Mouse (Mus musculus): Measurements from ENCODE around the gene Ncam1.

Ncam1 gene

DNA sequence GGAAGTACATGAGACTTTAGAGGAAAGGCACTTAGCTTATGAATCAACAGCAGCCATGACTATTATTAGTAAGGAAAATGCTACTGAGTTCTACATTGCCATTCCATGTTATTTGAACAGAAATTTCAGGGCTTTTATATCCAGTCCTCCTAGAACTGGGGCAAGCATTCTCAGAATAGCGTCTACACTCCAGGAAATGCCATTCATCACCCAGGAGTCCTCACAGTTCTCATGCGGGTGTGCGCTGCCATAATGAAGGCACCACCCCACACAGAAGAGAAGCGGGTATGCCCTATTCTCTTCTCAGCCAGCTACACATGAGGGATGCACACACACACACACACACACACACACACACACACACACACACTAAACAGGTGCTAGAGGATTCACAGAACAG is 43.5 kb downstream of the Ncam1 start:
- no peak for DNase-seq (ENCODE audit: extremely low spot score)

DNA sequence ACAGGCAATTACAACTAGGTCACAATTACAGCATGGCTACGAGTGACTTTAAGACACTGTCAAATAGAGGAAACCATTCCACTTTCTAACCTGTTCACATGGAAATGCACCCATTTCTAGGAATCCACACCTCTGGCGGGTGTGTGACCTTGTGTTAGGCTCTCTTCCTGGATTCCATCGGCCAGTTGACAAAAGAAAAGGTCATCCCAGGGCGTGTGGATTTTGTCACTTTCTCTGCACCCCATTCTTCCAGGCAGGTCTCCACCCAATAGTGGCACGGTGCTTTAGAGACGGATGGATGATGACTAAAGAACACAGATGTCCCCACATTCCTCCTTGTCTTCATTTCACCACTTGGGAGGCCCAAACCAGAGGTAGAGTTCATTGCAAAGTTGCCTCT is 47.3 kb downstream of the Ncam1 start:
- DNase-seq (ENCODE audit: extremely low spot score): no peak

DNA sequence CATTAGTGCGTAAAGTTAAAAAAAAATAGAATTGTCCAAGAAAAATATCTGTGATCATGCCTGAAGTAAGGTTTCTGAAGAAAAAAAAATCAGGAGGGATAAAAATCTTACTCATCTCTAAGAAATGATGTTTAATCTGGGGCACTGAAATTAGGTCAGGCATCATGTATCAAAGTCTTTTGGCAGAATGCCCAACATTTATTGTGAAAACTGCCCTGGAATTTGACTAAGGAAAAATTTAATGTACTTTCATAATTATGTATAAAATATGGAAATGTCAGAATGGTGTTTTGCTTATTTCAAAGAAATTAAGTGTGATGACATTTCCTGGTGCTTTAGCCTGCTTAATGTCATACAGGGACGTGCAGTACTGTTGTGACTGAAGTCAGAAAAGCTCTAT is 52.5 kb downstream of the Ncam1 start:
- no peak for DNase-seq (ENCODE audit: extremely low spot score)

DNA sequence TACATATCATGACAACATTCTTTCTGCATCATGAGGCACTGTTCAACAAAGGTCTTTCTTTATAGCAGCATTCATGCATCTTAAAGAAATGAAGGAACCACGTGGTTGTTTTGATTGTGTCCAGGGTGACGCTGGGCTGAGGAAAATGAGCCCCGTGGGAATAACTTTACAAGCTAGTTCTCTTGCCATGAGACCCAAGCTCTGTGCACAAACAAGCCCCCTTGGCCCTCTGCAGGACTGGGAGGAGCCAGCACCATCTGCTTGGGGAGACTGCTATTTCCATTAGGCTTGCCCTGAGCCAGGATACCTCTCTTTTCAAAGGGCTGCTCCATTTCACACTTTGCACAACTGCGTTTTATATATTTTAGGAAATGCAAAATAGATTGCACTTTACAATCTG is 53.0 kb downstream of the Ncam1 start:
- peak; percentile 25 for DNase-seq (ENCODE audit: extremely low spot score)

GRCm38 (mm10) chr9:49744286-49744685 is 54.4 kb downstream of the Ncam1 start:
- DNase-seq (ENCODE audit: extremely low spot score): no peak

DNA sequence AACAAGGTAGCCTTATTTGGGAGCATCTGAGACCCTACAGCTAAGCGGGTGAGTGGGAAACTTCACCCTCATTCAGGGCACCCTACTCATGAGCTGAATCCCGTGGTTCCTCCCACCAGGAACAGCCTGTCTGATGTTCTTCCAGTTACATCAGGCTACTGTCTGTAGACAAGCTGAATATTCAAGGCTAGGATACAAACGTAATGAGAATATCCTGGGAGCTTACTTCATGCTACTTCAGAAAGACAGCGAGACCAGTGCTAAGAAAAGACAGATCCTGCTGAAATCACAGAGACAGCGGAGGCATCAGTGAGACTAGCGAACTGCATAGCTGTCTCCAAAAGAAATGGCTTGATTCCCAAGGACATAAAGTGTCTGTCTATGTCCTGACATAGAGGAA is 58.8 kb downstream of the Ncam1 start:
- DNase-seq (ENCODE audit: extremely low spot score): no peak

DNA sequence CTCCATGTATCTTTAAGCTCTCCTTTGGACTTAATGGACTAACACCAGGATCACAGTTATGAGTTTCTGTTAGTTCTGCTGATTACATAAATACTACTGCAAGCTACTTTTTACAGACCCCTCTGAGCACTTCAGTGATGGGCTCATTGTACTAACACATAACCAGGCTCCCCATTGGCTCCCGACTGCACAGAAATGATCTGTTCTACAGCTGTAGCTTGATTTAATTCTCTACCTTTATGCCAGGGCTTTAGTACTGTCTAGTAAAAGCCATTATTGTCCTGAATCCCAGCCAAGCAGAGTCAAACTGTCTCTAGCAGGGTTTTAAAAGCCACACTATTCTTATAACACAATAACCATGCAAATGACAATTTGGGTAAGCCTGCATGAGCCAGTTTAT is 60.2 kb downstream of the Ncam1 start:
- no peak for DNase-seq (ENCODE audit: extremely low spot score)

DNA sequence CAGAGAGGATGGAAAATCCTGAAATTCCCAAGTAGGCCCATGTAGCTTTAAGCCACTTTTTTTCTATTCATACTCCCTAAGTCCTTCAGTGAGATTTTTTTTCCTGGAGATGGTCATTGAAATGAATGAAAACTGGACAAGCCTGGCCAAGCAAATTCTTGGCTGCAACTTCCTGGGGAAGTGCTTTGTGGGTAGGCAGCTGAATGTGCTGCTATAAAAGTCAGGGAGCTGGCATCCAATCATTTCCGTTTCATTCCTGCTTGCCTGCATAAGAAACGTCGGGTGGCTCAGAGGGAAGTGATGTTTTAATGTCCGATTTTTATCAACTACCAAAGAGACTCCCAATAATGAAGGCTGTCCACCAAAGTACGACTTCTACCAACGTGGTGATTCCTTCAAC is 61.6 kb downstream of the Ncam1 start:
- DNase-seq (ENCODE audit: extremely low spot score): no peak

GRCm38 (mm10) chr9:49734348-49735007 is 64.2 kb downstream of the Ncam1 start:
- no peak for DNase-seq (ENCODE audit: extremely low spot score)

GRCm38 (mm10) chr9:49733726-49734125 is 65.0 kb downstream of the Ncam1 start:
- no peak for DNase-seq (ENCODE audit: extremely low spot score)

DNA sequence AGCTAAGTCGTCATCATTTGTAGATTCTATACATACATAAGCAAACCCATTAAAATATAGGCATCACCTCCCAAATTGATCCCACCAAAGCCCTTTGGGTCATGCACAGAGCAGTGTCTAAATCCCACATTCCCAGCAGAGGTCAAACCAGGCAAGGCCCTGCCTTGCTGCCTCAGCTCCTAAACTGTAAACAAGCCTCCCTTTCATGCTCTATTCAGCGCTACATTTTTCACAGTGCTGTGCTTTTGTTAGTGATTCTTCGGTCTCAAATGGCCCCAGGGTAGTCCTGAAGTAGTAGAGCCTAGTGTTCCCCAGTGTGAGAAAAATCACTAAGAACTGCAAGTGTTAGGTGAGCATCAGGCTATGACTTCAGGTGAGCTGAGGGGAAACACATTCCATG is 69.2 kb downstream of the Ncam1 start:
- no peak for DNase-seq (ENCODE audit: extremely low spot score)

DNA sequence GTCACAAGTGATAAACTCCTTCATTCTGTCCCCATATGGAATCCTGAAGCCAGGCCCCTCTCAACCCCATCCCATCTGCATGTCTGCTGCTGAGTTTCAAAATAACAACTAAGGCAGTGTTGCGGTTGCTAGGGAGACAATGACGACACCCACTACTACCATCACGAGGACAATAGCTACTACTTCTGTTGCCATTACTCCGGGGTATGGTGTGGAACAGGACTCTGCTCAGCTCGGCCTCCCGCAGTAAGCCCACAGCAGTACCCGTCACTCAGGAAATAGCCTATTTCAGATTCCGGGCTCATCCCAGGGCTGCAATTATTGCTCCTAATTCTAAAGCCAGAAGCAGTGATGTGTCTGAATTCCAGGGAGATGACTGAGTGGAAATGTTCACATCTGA is 70.5 kb downstream of the Ncam1 start:
- DNase-seq (ENCODE audit: extremely low spot score): peak; percentile 9

DNA sequence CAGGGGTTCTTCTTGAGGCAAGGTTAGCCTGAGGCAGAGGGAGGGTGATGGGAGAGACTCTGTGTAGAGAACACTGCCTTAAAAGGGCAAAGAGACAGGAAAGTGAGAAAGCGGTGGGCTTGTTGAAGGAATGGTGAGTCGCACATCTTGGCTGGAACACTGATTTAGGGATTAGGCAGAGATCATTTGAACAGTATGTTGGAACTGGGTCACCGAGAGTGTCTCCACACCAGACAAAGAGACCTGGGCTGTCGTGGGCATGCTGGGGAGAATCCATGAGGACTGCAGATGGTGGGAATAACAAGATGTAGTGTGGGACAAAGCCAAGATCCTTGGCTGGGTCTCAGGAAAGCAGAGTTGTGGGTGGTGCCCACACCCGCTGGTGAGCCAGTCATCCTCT is 76.0 kb downstream of the Ncam1 start:
- no peak for DNase-seq (ENCODE audit: extremely low spot score)

- no peak for DNase-seq (ENCODE audit: extremely low spot score)
Observed at GRCm38 (mm10) chr9:49715121-49715520, 83.6 kb downstream of the Ncam1 start.

- no peak for DNase-seq (ENCODE audit: extremely low spot score)
Observed at GRCm38 (mm10) chr9:49714091-49714490, 84.6 kb downstream of the Ncam1 start.

DNA sequence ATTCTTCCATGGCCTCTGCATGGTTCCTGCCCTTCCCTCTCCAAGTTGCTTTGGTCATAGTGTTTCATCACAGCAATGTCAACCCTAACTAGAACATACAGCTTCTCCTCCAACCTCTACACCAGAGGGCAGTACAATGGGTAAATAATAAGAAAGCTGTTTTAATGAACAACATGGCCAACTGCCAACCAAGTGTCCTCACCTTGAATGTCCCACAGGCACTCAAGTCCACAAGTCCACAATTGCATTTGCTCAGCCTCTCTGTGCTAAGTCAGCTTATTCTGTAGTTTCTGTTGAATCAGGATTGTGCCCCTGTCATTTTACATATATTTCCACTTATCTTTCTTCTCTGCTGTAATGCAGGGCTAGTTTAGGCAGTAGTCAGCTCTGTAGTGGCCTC is 91.1 kb downstream of the Ncam1 start:
- no peak for DNase-seq (ENCODE audit: extremely low spot score)

DNA sequence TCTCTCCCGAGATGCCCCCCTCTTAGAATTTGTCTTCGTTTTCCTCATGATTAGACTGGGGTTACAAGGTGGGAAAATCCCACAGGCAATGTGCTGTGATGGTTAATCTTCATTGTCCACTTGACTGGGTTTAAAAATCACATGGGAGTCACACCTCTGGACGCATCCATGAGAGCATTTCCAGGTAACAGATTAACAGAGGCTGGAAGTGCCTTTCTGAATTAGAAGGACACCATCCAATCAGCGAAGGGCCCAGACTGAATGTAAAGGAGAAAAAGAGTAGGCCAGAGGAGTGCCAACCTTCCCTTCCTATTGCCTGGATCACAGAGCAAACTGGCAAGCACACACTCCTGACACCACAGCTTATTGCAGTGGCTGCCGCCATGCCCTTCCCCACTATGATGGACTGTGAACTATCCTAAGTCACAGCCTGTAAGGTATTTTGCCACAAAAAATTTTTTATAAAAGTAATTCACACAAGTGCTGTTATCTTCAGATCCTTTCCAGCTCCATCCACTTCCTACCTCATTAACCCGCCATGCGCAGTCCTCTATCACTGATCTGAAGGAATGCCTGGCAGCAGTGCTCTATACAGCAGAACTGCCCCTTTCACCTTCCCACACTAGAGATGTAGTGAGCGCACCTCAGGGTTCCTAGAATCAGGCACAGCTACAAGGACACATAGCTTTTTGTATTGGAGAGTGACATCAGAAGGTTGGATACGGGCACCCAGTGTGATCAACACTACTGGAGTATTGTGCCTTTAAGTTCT is 94.3 kb downstream of the Ncam1 start:
- DNase-seq (ENCODE audit: extremely low spot score): no peak

DNA sequence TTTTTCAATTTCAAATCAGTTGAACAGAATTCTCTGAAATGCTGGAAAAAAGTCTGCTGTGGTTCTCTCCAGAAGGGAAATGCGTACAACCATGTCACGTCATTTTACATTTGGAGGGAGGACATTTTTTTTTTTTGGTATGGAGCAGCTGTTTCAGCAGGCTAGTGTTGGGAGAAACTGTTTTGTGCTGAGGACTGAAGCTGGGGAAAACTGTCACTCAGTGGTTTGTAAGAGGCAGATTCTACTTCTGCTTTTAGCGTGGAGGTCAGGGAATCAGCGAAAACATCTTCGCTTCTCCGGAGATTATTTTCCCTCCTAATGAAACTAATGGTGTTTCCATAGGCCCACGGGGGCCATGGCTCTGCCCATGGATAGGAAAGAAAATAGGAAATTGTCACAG is 103.4 kb downstream of the Ncam1 start:
- DNase-seq (ENCODE audit: extremely low spot score): no peak

DNA sequence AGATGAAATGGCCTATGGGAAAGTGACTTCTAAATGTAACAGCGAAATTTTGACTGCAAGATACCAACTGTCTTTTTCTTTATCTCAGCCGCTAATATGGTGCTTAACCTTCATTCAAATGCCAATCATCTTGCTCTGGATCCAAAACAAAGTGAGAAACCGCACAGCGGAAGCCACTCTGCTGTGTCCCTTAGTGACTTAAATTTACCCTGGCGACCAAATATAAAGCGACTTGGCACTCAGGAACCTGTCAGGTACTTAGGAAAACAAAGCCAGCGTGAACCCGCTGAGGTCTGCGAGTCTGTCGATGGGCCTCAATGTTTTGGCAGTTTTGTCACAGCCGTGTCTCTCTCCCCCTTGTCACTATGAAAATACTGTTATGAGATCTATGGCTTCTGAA is 105.9 kb downstream of the Ncam1 start:
- DNase-seq (ENCODE audit: extremely low spot score): no peak

DNA sequence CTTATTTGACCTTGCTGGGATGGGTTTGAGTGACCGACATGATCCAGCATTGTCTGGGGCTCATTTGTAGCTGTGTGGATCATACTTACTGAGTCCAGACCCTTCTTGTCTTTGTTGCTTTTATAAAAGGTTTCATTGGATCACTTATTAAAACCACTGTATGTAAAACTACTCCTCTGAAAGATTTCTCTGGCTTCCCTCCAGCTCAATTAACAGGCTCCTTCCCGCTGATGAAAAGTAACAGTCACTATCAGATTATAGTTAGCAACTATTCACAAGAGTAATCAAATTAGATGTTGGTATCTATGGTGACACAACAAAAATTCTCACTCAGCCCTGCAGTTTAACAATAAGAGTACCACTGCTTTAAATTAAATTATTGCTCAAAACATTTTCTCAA is 107.4 kb downstream of the Ncam1 start:
- no peak for DNase-seq (ENCODE audit: extremely low spot score)

GRCm38 (mm10) chr9:49683566-49684273 is 115.0 kb downstream of the Ncam1 start:
- DNase-seq (ENCODE audit: extremely low spot score): no peak

- no peak for DNase-seq (ENCODE audit: extremely low spot score)
Observed at GRCm38 (mm10) chr9:49681848-49682469, 116.8 kb downstream of the Ncam1 start.

GRCm38 (mm10) chr9:49679270-49679669 is 119.5 kb downstream of the Ncam1 start:
- DNase-seq (ENCODE audit: extremely low spot score): no peak

Data from embryo, embryonic 9.5 days (tissue).